Mouse (Mus musculus) cerebral cortex, adult 2 months (tissue): ENCODE data around the gene Pard3.

Experiments used
- WGBS: fragments of 180-500 bp; shearing (Covaris S2); methylation state at CpG from one replicate; pipeline ENCODE4 v1.1.7; 2018; 5-methylcytosine and 5-hydroxymethylcytosine counted together

The Pard3 gene

GRCm38 (mm10) chr8:127638232-127639087 is 574.8 kb downstream of the Pard3 start:
- WGBS = 91% methylated on average over 9 of the region's 9 CpGs

DNA sequence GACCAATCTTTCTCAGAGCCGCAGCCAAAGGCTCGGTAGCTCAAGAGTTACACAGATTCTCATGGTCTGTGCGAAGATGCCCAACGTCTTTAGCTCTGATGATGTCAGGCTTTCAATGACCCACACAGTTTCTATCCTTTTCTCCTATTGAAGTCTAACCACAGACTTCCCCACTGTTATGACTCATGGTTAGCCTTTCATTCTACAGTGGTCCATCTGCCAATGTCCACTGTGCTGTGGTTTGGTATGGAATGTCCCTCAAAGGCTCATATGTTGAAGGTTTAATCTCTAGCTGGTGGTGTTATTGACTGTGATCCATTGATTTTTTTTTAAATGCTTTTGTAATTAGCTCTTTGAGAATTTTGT is 575.4 kb downstream of the Pard3 start:
- 90% methylated on average over 4 of the region's 4 CpGs for WGBS

DNA sequence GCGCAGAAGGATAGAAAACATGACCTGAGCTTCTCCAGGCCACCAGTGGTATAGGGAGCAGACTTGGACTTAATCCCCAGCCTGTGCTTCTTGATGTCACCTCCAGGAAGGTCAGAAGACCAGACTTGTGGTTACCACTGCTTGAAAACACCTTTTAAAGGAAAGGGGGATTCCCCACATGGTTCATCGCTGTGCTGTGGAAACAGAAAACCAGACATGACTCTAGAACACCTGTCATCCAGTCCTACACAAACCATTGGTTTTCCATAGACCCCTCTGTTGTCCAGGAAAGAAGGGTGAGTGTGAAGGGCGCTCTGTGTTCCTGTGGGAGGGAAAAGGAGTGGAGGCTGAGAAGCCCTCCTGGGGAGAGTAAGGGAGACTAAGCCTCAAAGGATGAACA is 591.9 kb downstream of the Pard3 start:
- WGBS = 94% methylated on average over 3 of the region's 3 CpGs
